Comparison of ENCODE assay signal across 8 mouse cellular contexts in the genomic region with DNA sequence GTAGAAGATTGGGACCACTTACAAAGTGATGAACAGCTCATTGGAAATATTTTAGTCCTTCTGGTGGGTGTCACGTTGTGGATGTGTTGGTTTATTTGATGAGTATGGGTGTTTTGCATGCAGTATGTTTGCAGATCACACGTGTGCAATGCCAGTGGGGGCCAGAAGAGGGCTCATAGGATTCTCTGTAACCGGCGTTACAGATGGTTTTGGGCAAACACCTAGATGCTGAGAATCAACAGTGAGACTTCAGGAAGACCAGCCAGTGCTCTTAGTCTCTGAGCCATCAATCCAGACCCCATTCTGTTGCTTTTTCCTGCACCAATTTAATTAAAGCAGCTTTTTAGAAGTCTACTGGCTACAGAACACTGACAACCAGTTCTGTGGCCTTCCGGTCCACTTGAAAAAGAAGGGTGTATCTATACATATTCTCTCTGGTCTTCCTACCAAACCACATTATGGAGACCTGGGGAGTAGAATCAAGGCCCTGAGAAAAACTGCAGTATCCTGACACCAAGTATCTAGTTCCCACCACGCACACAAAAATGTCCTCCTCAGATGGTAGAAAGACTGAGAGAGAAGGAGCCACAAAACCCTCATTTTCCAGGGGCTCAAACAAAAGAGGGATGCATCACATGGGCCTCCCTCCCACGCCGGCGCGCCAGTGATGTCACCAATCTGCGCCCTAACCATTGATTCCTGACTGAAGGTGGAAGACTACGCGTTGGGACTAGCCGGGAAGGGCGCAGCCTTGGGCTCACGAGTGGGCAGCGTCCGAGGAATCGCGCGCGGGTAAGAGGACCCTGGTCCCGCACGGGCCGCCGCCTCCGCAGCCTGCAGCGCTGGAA. TPM values are rescaled to one million over a fixed set of nuclear protein-coding genes. Genes with fewer than 3 reads are reported as not detected.
DNase-seq lines count a peak whose midpoint lies in the region; ATAC-seq and TF ChIP-seq lines count a peak whose summit lies in the region.

A gene (plus strand): TSS at position 664 of the 848 bp plus-strand sequence.

- ATAC-seq in lung, embryonic 14.5 days (ENCODE audit: insufficient read depth) = peak; percentile 88

- TF ChIP-seq POLR2A in olfactory bulb, adult 2 months (IDR thresholded peaks at IDR 0.05; ENCODE audit: insufficient read depth, low read depth, low read length) = peak; percentile 80
- TF ChIP-seq POLR2A in thymus, adult 2 months (IDR thresholded peaks at IDR 0.05; ENCODE audit: control insufficient read depth, extremely low read depth, insufficient read depth, low read length, poor library complexity) = no peak

- DNase-seq in MEL-GATA-1-ER (ENCODE audit: extremely low read depth, low read depth) = peak; percentile 75
- DNase-seq in cerebellum, adult 8-10 months = peak; percentile 82
- DNase-seq in forelimb bud, embryonic 11.5 days (ENCODE audit: low read depth, low spot score) = peak; percentile 77
- DNase-seq in heart, postnatal 4 days = peak; percentile 83
- peak; percentile 90 to 93 for DNase-seq in layer of hippocampus, adult 8-10 months (ENCODE audit: low spot score in 2 of 2)
- peak; percentile 90 for DNase-seq in lung, embryonic 14.5 days
- peak; percentile 69 for DNase-seq in thymus, adult 2 months

- no peaks in the 10 kb centered on the region for H3K9me3 ChIP-seq in lung, embryonic 14.5 days (ENCODE audit: low read depth, low read length)

- peak within 1 kb of the TSS; percentile 93 for H3K4me3 ChIP-seq in lung, embryonic 14.5 days (ENCODE audit: low read depth, low read length)
- peak within 1 kb of the TSS; percentile 86 for H3K4me3 ChIP-seq in olfactory bulb, adult 2 months (ENCODE audit: insufficient read depth, low read depth, low read length)
- peak within 1 kb of the TSS; percentile 70 for H3K4me3 ChIP-seq in thymus, adult 2 months (ENCODE audit: control insufficient read depth, insufficient read depth, low read length)

- peak; percentile 67 for TF ChIP-seq CTCF in lung, embryonic 14.5 days (IDR thresholded peaks at IDR 0.05; ENCODE audit: low read depth)
- TF ChIP-seq CTCF in olfactory bulb, adult 2 months (IDR thresholded peaks at IDR 0.05; ENCODE audit: insufficient read depth, low read depth, low read length) = no peak
- 0 out of 2 replicates have a peak, but pooled peaks have one; percentile 26 for TF ChIP-seq CTCF in thymus, adult 2 months (IDR thresholded peaks at IDR 0.05; ENCODE audit: borderline replicate concordance, control insufficient read depth, extremely low read depth, insufficient read depth, low read length, poor library complexity)

- peak within 1 kb of the TSS; percentile 92 for H3K4me2 ChIP-seq in lung, embryonic 14.5 days

- no peaks in the 10 kb centered on the region for H3K36me3 ChIP-seq in lung, embryonic 14.5 days (ENCODE audit: insufficient read depth)
- H3K36me3 ChIP-seq in thymus, adult 2 months (ENCODE audit: control insufficient read depth, insufficient read depth, low read length) = no peaks in the 10 kb centered on the region

- WGBS in lung, embryonic 14.5 days = 6% methylated on average over 28 of the region's 28 CpGs
- 4% methylated on average over 28 of the region's 28 CpGs for WGBS in olfactory bulb, adult 2 months
- WGBS in thymus, adult 2 months = 5% methylated on average over 28 of the region's 28 CpGs

- H3K9ac ChIP-seq in lung, embryonic 14.5 days = peak within 1 kb of the TSS; percentile 88

- no peak within 1 kb of the TSS for H3K27ac ChIP-seq in lung, embryonic 14.5 days (ENCODE audit: low read depth)
- peak within 1 kb of the TSS; percentile 92 for H3K27ac ChIP-seq in olfactory bulb, adult 2 months (ENCODE audit: insufficient read depth, low read depth, low read length)
- no peak within 1 kb of the TSS for H3K27ac ChIP-seq in thymus, adult 2 months (ENCODE audit: control insufficient read depth, insufficient read depth, low read length)

- no peaks in the 10 kb centered on the region for H3K27me3 ChIP-seq in lung, embryonic 14.5 days (ENCODE audit: insufficient read depth, low read length)
- no peaks in the 10 kb centered on the region; the same call in 1 of the 2 replicates for H3K27me3 ChIP-seq in thymus, adult 2 months (ENCODE audit: control insufficient read depth, insufficient read depth, low read length)

- H3K4me1 ChIP-seq in lung, embryonic 14.5 days (ENCODE audit: insufficient read depth) = no peaks in the 10 kb centered on the region
- peaks cover 12% of the 10 kb centered on the region for H3K4me1 ChIP-seq in olfactory bulb, adult 2 months (ENCODE audit: control insufficient read depth, insufficient read depth, low read length)
- peaks cover 11% of the 10 kb centered on the region for H3K4me1 ChIP-seq in thymus, adult 2 months (replicated peaks; ENCODE audit: control insufficient read depth, insufficient read depth, low read length)

RNA-seq across cellular contexts. Expression of the gene that starts here (rescaled TPM):
- total RNA-seq in heart, postnatal 4 days (2021) = 10 to 100 TPM; 20.4 to 21.5 TPM
- 100 to 1,000 TPM; 112 to 157 (median 131) TPM for total RNA-seq in layer of hippocampus, adult 8-10 months (2022)
- polyA plus RNA-seq in lung, embryonic 14.5 days (2014; fragmentation: Nextera tagmentation; extraction: Ambion mirVana) = 12.4 and 12.8 TPM in 2 replicates
- polyA plus RNA-seq in olfactory bulb, adult 2 months (2012; ENCODE audit: insufficient read depth, insufficient read length, low replicate concordance, missing spikeins) = 226 and 246 TPM in 2 replicates
- 70.8 and 71.1 TPM in 2 replicates for polyA plus RNA-seq in thymus, adult 2 months (2012; rRNA removed)

Comparison
In these comparisons a context has a peak if more than half of its experiments do, and no peak if none do; other contexts are left out.
1. RNA of the gene that starts here (total RNA-seq): 112 to 157 TPM in layer of hippocampus, adult 8-10 months; 20.4 to 21.5 TPM in heart, postnatal 4 days; every median in the first group is over 4 times any median in the second.
2. Peak in every context shown above with its lines, with median percentiles within 50 percentile points of each other: DNase-seq and H3K4me3 ChIP-seq.